Comparison of ENCODE assay signal across 9 mouse cellular contexts in genomic region chr6:73249851-73250250, GRCm38 (mm10). TPM values are rescaled to one million over a fixed set of nuclear protein-coding genes. Genes with fewer than 3 reads are reported as not detected.
DNase-seq lines count a peak whose midpoint lies in the region; ATAC-seq and TF ChIP-seq lines count a peak whose summit lies in the region.
"Had no signal": no experiment of that assay in that cellular context is flagged by ENCODE, and none has a peak within 500 bp of the region (broad histone marks: within the 10 kb centered on the region; RNA-seq: fewer than 3 reads in every experiment).

No protein-coding gene starts in this region.

- H3K4me1 ChIP-seq in kidney, adult 2 months (ENCODE audit: control insufficient read depth, insufficient read depth, low read length) = peaks cover 27% of the 10 kb centered on the region
- peaks cover 13% of the 10 kb centered on the region; the same call in 1 of the 2 replicates for H3K4me1 ChIP-seq in embryonic facial prominence, embryonic 12.5 days
- peaks cover 25% of the 10 kb centered on the region for H3K4me1 ChIP-seq in hindbrain, embryonic 15.5 days (replicated peaks)
- H3K4me1 ChIP-seq in midbrain, embryonic 12.5 days = peaks cover 13% of the 10 kb centered on the region

- H3K4me2 ChIP-seq in embryonic facial prominence, embryonic 12.5 days (replicated peaks) = peak overlapping the region; percentile 72; the same call in 1 of the 2 replicates
- peak overlapping the region; percentile 67 for H3K4me2 ChIP-seq in hindbrain, embryonic 15.5 days
- H3K4me2 ChIP-seq in midbrain, embryonic 12.5 days (replicated peaks) = peak overlapping the region; percentile 70

- H3K9ac ChIP-seq in embryonic facial prominence, embryonic 12.5 days = no peak overlapping the region
- H3K9ac ChIP-seq in hindbrain, embryonic 15.5 days = no peak overlapping the region
- H3K9ac ChIP-seq in midbrain, embryonic 12.5 days (replicated peaks) = no peak overlapping the region

- H3K27ac ChIP-seq in kidney, adult 2 months (ENCODE audit: insufficient read depth, low read depth, low read length) = peak overlapping the region; percentile 11; the same call in 1 of the 2 replicates
- no peak overlapping the region for H3K27ac ChIP-seq in embryonic facial prominence, embryonic 12.5 days
- no peak overlapping the region for H3K27ac ChIP-seq in hindbrain, embryonic 15.5 days (replicated peaks)
- H3K27ac ChIP-seq in midbrain, embryonic 12.5 days (replicated peaks) = no peak overlapping the region

- H3K36me3 ChIP-seq in kidney, adult 2 months (ENCODE audit: control insufficient read depth, insufficient read depth, low read length) = no peaks in the 10 kb centered on the region
- H3K36me3 ChIP-seq in embryonic facial prominence, embryonic 12.5 days = no peaks in the 10 kb centered on the region
- no peaks in the 10 kb centered on the region for H3K36me3 ChIP-seq in hindbrain, embryonic 15.5 days
- no peaks in the 10 kb centered on the region for H3K36me3 ChIP-seq in midbrain, embryonic 12.5 days

- DNase-seq in kidney, adult 2 months = no peak
- DNase-seq in kidney, postnatal 4 days = no peak
- DNase-seq in adrenal gland, adult 2 months = no peak
- DNase-seq in urinary bladder, postnatal 25 days (ENCODE audit: low spot score) = no peak
- no peak for DNase-seq in gastrocnemius, postnatal 10 days
- DNase-seq: thymus, postnatal 4 days had no signal

- no peak for TF ChIP-seq POLR2A in kidney, adult 2 months (IDR thresholded peaks at IDR 0.05; ENCODE audit: low read depth, low read length)

- TF ChIP-seq CTCF in kidney, adult 2 months (conservative IDR thresholded peaks at IDR 0.05; ENCODE audit: insufficient read depth, insufficient read length, low read depth, low read length) = no peak

- no peak overlapping the region; the same call in 1 of the 2 replicates for H3K4me3 ChIP-seq in kidney, adult 2 months (ENCODE audit: insufficient read depth, low read depth, low read length)
- H3K4me3 ChIP-seq in embryonic facial prominence, embryonic 12.5 days = peak overlapping the region; percentile 98; the same call in 1 of the 2 replicates
- no peak overlapping the region for H3K4me3 ChIP-seq in hindbrain, embryonic 15.5 days
- peak overlapping the region; percentile 93; the same call in 1 of the 2 replicates for H3K4me3 ChIP-seq in midbrain, embryonic 12.5 days

- H3K27me3 ChIP-seq in kidney, adult 2 months (replicated peaks; ENCODE audit: control insufficient read depth, insufficient read depth, low read length) = no peaks in the 10 kb centered on the region
- no peaks in the 10 kb centered on the region for H3K27me3 ChIP-seq in embryonic facial prominence, embryonic 12.5 days
- no peaks in the 10 kb centered on the region for H3K27me3 ChIP-seq in hindbrain, embryonic 15.5 days
- H3K27me3 ChIP-seq in midbrain, embryonic 12.5 days = no peaks in the 10 kb centered on the region

- 37% methylated on average over 4 of the region's 4 CpGs for WGBS in kidney, adult 2 months
- WGBS in embryonic facial prominence, embryonic 12.5 days = 84% methylated on average over 4 of the region's 4 CpGs
- WGBS in hindbrain, embryonic 15.5 days = 91% methylated on average over 4 of the region's 4 CpGs
- WGBS in midbrain, embryonic 12.5 days = 88% methylated on average over 4 of the region's 4 CpGs

- no peak for ATAC-seq in embryonic facial prominence, embryonic 12.5 days (ENCODE audit: insufficient number of reproducible peaks, insufficient read depth, low FRiP score, low TSS enrichment)
- ATAC-seq in hindbrain, embryonic 15.5 days (ENCODE audit: low FRiP score, low read depth) = no peak
- no peak for ATAC-seq in midbrain, embryonic 12.5 days (ENCODE audit: low FRiP score, low read depth)

- H3K9me3 ChIP-seq in embryonic facial prominence, embryonic 12.5 days = no peaks in the 10 kb centered on the region
- no peaks in the 10 kb centered on the region for H3K9me3 ChIP-seq in hindbrain, embryonic 15.5 days
- no peaks in the 10 kb centered on the region for H3K9me3 ChIP-seq in midbrain, embryonic 12.5 days

RNA-seq across cellular contexts. Expression of gene Suclg1, which starts 1.7 kb away (rescaled TPM):
- 328 and 349 TPM in 2 replicates for polyA plus RNA-seq in kidney, adult 2 months (2012; rRNA removed)
- polyA plus RNA-seq in embryonic facial prominence, embryonic 12.5 days (2016; fragmentation: Nextera tagmentation; extraction: Ambion mirVana) = 148 and 150 TPM in 2 replicates
- polyA plus RNA-seq in hindbrain, embryonic 15.5 days (2015; fragmentation: Nextera tagmentation; extraction: Ambion mirVana) = 132 and 135 TPM in 2 replicates
- 138 and 144 TPM in 2 replicates for polyA plus RNA-seq in midbrain, embryonic 12.5 days (2016; fragmentation: Nextera tagmentation; extraction: Ambion mirVana)
- 100 to 1,000 TPM; 312 to 405 TPM for total RNA-seq in adrenal gland, adult 2 months (2021)
- polyA plus RNA-seq in adrenal gland, adult 2 months (2012; rRNA removed) = 61.3 and 66.1 TPM in 2 replicates
- total RNA-seq in gastrocnemius, postnatal 10 days (2021) = 100 to 1,000 TPM; 389 to 428 TPM

RNA-seq across cellular contexts. Expression of gene Dnah6, which starts 28.4 kb away (rescaled TPM):
- polyA plus RNA-seq in kidney, adult 2 months (2012; rRNA removed) = 0.03 TPM in 2 replicates
- 0.06 and 0.11 TPM in 2 replicates for polyA plus RNA-seq in embryonic facial prominence, embryonic 12.5 days (2016; fragmentation: Nextera tagmentation; extraction: Ambion mirVana)
- polyA plus RNA-seq in hindbrain, embryonic 15.5 days (2015; fragmentation: Nextera tagmentation; extraction: Ambion mirVana) = 0.32 and 0.34 TPM in 2 replicates
- polyA plus RNA-seq in midbrain, embryonic 12.5 days (2016; fragmentation: Nextera tagmentation; extraction: Ambion mirVana) = 0.03 and 0.05 TPM in 2 replicates
- total RNA-seq in adrenal gland, adult 2 months (2021) = under 1 TPM in 1 of 2 experiments, not detected in 1; 0.03 TPM
- 0.01 and 0.02 TPM in 2 replicates for polyA plus RNA-seq in adrenal gland, adult 2 months (2012; rRNA removed)
- under 1 TPM; 0.05 to 0.11 TPM for total RNA-seq in gastrocnemius, postnatal 10 days (2021)

Comparison
In these comparisons a context has a peak if more than half of its experiments do, and no peak if none do; other contexts are left out.
1. H3K4me3 ChIP-seq: peak in embryonic facial prominence, embryonic 12.5 days (single experiment) and midbrain, embryonic 12.5 days (single experiment); none in kidney, adult 2 months (single experiment) and hindbrain, embryonic 15.5 days (single experiment).
2. Peak in every context shown above with its lines, with median percentiles within 50 percentile points of each other: H3K4me2 ChIP-seq.